Mouse (Mus musculus): ENCODE data around the gene Nlgn1. TPM values are rescaled to one million over a fixed set of nuclear protein-coding genes. Genes with fewer than 3 reads are reported as not detected.

The Nlgn1 gene
- polyA plus RNA-seq, 1 experiment from 2014 or later, result 1.6 TPM

GRCm38 (mm10) chr3:26134839-26135651 is 197.2 kb downstream of the Nlgn1 start:
- Histone ChIP-seq H3K9ac (no peak overlapping the region), H3K27ac (no peak overlapping the region), H3K27me3 (no peaks in the 10 kb centered on the region), H3K4me3 (replicated peaks) (no peak overlapping the region), H3K4me2 (no peak overlapping the region), H3K4me1 (no peaks in the 10 kb centered on the region), H3K9me3 (replicated peaks) (no peaks in the 10 kb centered on the region), H3K36me3 (no peaks in the 10 kb centered on the region)
- no peak for ATAC-seq (replicated peaks; ENCODE audit: low FRiP score)
- WGBS, result 34% methylated on average over 9 of the region's 9 CpGs

- no peaks in the 10 kb centered on the region for H3K27me3 ChIP-seq
- no peak for ATAC-seq (replicated peaks; ENCODE audit: low FRiP score)
- no peak overlapping the region for H3K27ac ChIP-seq
- no peak overlapping the region for H3K4me3 ChIP-seq (replicated peaks)
- H3K4me2 ChIP-seq, result no peak overlapping the region
- H3K36me3 ChIP-seq, result no peaks in the 10 kb centered on the region
- H3K9me3 ChIP-seq (replicated peaks), result no peaks in the 10 kb centered on the region
- no peaks in the 10 kb centered on the region for H3K4me1 ChIP-seq
- 72% methylated on average over 2 of the region's 2 CpGs for WGBS
- no peak overlapping the region for H3K9ac ChIP-seq
Measured at GRCm38 (mm10) chr3:26130919-26131318, 201.3 kb downstream of the Nlgn1 start.

GRCm38 (mm10) chr3:26129455-26129854 is 202.8 kb downstream of the Nlgn1 start:
- no peak for ATAC-seq (replicated peaks; ENCODE audit: low FRiP score)
- Histone ChIP-seq H3K36me3 (no peaks in the 10 kb centered on the region), H3K4me1 (no peaks in the 10 kb centered on the region), H3K4me2 (no peak overlapping the region), H3K4me3 (replicated peaks) (no peak overlapping the region), H3K27ac (no peak overlapping the region), H3K9ac (no peak overlapping the region), H3K27me3 (no peaks in the 10 kb centered on the region), H3K9me3 (replicated peaks) (no peaks in the 10 kb centered on the region)
- WGBS, result 81% methylated on average over 6 of the region's 6 CpGs

GRCm38 (mm10) chr3:26117071-26117470 is 215.2 kb downstream of the Nlgn1 start:
- ATAC-seq (replicated peaks; ENCODE audit: low FRiP score), result no peak
- H3K27ac ChIP-seq, result no peak overlapping the region
- H3K4me2 ChIP-seq, result no peak overlapping the region
- no peaks in the 10 kb centered on the region for H3K9me3 ChIP-seq (replicated peaks)
- no peak overlapping the region for H3K4me3 ChIP-seq (replicated peaks)
- 81% methylated on average over 1 of the region's 1 CpGs for WGBS
- H3K27me3 ChIP-seq, result no peaks in the 10 kb centered on the region
- H3K4me1 ChIP-seq, result no peaks in the 10 kb centered on the region
- H3K9ac ChIP-seq, result no peak overlapping the region
- no peaks in the 10 kb centered on the region for H3K36me3 ChIP-seq

- Histone ChIP-seq H3K4me3 (replicated peaks) (no peak overlapping the region), H3K9ac (no peak overlapping the region), H3K36me3 (no peaks in the 10 kb centered on the region), H3K4me1 (no peaks in the 10 kb centered on the region), H3K9me3 (replicated peaks) (no peaks in the 10 kb centered on the region), H3K4me2 (no peak overlapping the region), H3K27me3 (no peaks in the 10 kb centered on the region), H3K27ac (no peak overlapping the region)
- no peak for ATAC-seq (replicated peaks; ENCODE audit: low FRiP score)
- WGBS, result 90% methylated on average over 7 of the region's 7 CpGs
Measured at GRCm38 (mm10) chr3:26106361-26106760, 225.9 kb downstream of the Nlgn1 start.

GRCm38 (mm10) chr3:26105528-26105927 is 226.7 kb downstream of the Nlgn1 start:
- H3K27ac ChIP-seq, result no peak overlapping the region
- WGBS, result 70% methylated on average over 3 of the region's 3 CpGs

GRCm38 (mm10) chr3:26102271-26102670 is 230.0 kb downstream of the Nlgn1 start:
- Histone ChIP-seq H3K9me3 (replicated peaks) (no peaks in the 10 kb centered on the region), H3K4me1 (no peaks in the 10 kb centered on the region), H3K27ac (no peak overlapping the region), H3K36me3 (no peaks in the 10 kb centered on the region), H3K4me3 (replicated peaks) (no peak overlapping the region), H3K27me3 (no peaks in the 10 kb centered on the region), H3K4me2 (no peak overlapping the region), H3K9ac (no peak overlapping the region)
- 64% methylated on average over 1 of the region's 1 CpGs for WGBS
- no peak for ATAC-seq (replicated peaks; ENCODE audit: low FRiP score)

More at GRCm38 (mm10) chr3:26105528-26105927, 226.7 kb downstream of the Nlgn1 start:
- Histone ChIP-seq H3K4me2 (no peak overlapping the region), H3K4me3 (replicated peaks) (no peak overlapping the region), H3K9me3 (replicated peaks) (no peaks in the 10 kb centered on the region), H3K36me3 (no peaks in the 10 kb centered on the region), H3K4me1 (no peaks in the 10 kb centered on the region), H3K9ac (no peak overlapping the region), H3K27me3 (no peaks in the 10 kb centered on the region)
- no peak for ATAC-seq (replicated peaks; ENCODE audit: low FRiP score)

- no peak overlapping the region for H3K27ac ChIP-seq
- ATAC-seq (replicated peaks; ENCODE audit: low FRiP score), result 0 out of 2 replicates have a peak, but pooled peaks have one; percentile 58
- H3K4me3 ChIP-seq (replicated peaks), result no peak overlapping the region
- H3K27me3 ChIP-seq, result no peaks in the 10 kb centered on the region
- no peak overlapping the region for H3K9ac ChIP-seq
- H3K36me3 ChIP-seq, result no peaks in the 10 kb centered on the region
- H3K4me2 ChIP-seq, result no peak overlapping the region
- no peaks in the 10 kb centered on the region for H3K9me3 ChIP-seq (replicated peaks)
- no peaks in the 10 kb centered on the region for H3K4me1 ChIP-seq
Measured at GRCm38 (mm10) chr3:26095551-26095950, 236.7 kb downstream of the Nlgn1 start.

- H3K9ac ChIP-seq, result no peak overlapping the region
- no peaks in the 10 kb centered on the region for H3K9me3 ChIP-seq (replicated peaks)
- no peak overlapping the region for H3K4me3 ChIP-seq (replicated peaks)
- H3K27ac ChIP-seq, result no peak overlapping the region
- no peaks in the 10 kb centered on the region for H3K4me1 ChIP-seq
- no peak overlapping the region for H3K4me2 ChIP-seq
- no peak for ATAC-seq (replicated peaks; ENCODE audit: low FRiP score)
- H3K36me3 ChIP-seq, result no peaks in the 10 kb centered on the region
- H3K27me3 ChIP-seq, result no peaks in the 10 kb centered on the region
Measured at GRCm38 (mm10) chr3:26069366-26069765, 262.9 kb downstream of the Nlgn1 start.

- Histone ChIP-seq H3K4me3 (replicated peaks) (no peak overlapping the region), H3K4me1 (no peaks in the 10 kb centered on the region), H3K4me2 (no peak overlapping the region), H3K36me3 (no peaks in the 10 kb centered on the region), H3K9me3 (replicated peaks) (no peaks in the 10 kb centered on the region), H3K9ac (no peak overlapping the region), H3K27me3 (no peaks in the 10 kb centered on the region), H3K27ac (no peak overlapping the region)
- no peak for ATAC-seq (replicated peaks; ENCODE audit: low FRiP score)
- WGBS, result 75% methylated on average over 4 of the region's 4 CpGs
Measured at GRCm38 (mm10) chr3:26050769-26051168, 281.5 kb downstream of the Nlgn1 start.

GRCm38 (mm10) chr3:26042966-26043365 is 289.3 kb downstream of the Nlgn1 start:
- no peak overlapping the region for H3K9ac ChIP-seq
- H3K4me1 ChIP-seq, result no peaks in the 10 kb centered on the region
- no peaks in the 10 kb centered on the region for H3K9me3 ChIP-seq (replicated peaks)
- no peaks in the 10 kb centered on the region for H3K36me3 ChIP-seq
- no peak overlapping the region for H3K27ac ChIP-seq
- WGBS, result 80% methylated on average over 2 of the region's 2 CpGs
- no peak overlapping the region for H3K4me3 ChIP-seq (replicated peaks)
- H3K27me3 ChIP-seq, result no peaks in the 10 kb centered on the region
- no peak for ATAC-seq (replicated peaks; ENCODE audit: low FRiP score)
- H3K4me2 ChIP-seq, result no peak overlapping the region

- H3K36me3 ChIP-seq, result no peaks in the 10 kb centered on the region
- H3K9me3 ChIP-seq (replicated peaks), result no peaks in the 10 kb centered on the region
- H3K27me3 ChIP-seq, result no peaks in the 10 kb centered on the region
- ATAC-seq (replicated peaks; ENCODE audit: low FRiP score), result no peak
- no peak overlapping the region for H3K4me3 ChIP-seq (replicated peaks)
- no peak overlapping the region for H3K9ac ChIP-seq
- H3K4me1 ChIP-seq, result no peaks in the 10 kb centered on the region
- WGBS, result 72% methylated on average over 2 of the region's 2 CpGs
- H3K4me2 ChIP-seq, result no peak overlapping the region
- H3K27ac ChIP-seq, result no peak overlapping the region
Measured at GRCm38 (mm10) chr3:26039696-26040095, 292.6 kb downstream of the Nlgn1 start.

- H3K27me3 ChIP-seq, result no peaks in the 10 kb centered on the region
- no peak overlapping the region for H3K9ac ChIP-seq
- no peak overlapping the region for H3K4me2 ChIP-seq
- H3K4me3 ChIP-seq (replicated peaks), result no peak overlapping the region
- H3K36me3 ChIP-seq, result no peaks in the 10 kb centered on the region
- no peaks in the 10 kb centered on the region for H3K4me1 ChIP-seq
- WGBS, result 85% methylated on average over 2 of the region's 2 CpGs
- ATAC-seq (replicated peaks; ENCODE audit: low FRiP score), result no peak
- no peaks in the 10 kb centered on the region for H3K9me3 ChIP-seq (replicated peaks)
- no peak overlapping the region for H3K27ac ChIP-seq
Measured at GRCm38 (mm10) chr3:26026025-26026424, 306.2 kb downstream of the Nlgn1 start.
